Mouse (Mus musculus) intestine, postnatal 0 days (tissue): ENCODE results near the gene Sumo3. TPM values are rescaled to one million over a fixed set of nuclear protein-coding genes. Genes with fewer than 3 reads are reported as not detected.

Experiments used
- ATAC-seq: fragments of 200-750 bp; cut with Nextera tagmentation; 2 replicates; pipeline ENCODE4 v1.8.0; 2017; ENCODE audit warnings: mild to moderate bottlenecking, moderate TSS enrichment, moderate library complexity
- H3K27ac ChIP-seq: fragments of 300-500 bp; sonication (generic); 2 replicates; pipeline ENCODE4 v1.5.1; 2014; ENCODE audit warnings: mild to moderate bottlenecking, low read depth, low read length, moderate library complexity
- H3K27me3 ChIP-seq: fragments of 300-500 bp; sonication (generic); replicated peaks from 2 replicates; pipeline ENCODE4 v1.6.1; 2014; ENCODE audit warnings: low read length, mixed read lengths; ENCODE audit not compliant: control insufficient read depth, insufficient read depth
- H3K36me3 ChIP-seq: fragments of 300-500 bp; sonication (generic); 2 replicates; pipeline ENCODE4 v1.6.1; 2014; ENCODE audit warnings: mild to moderate bottlenecking, moderate library complexity; ENCODE audit not compliant: control insufficient read depth, insufficient read depth
- H3K4me1 ChIP-seq: fragments of 300-500 bp; sonication (generic); replicated peaks from 2 replicates; pipeline ENCODE4 v1.6.1; 2014; ENCODE audit warnings: antibody characterized with exemption, low read length, mixed read lengths; ENCODE audit not compliant: control insufficient read depth, insufficient read depth
- H3K4me2 ChIP-seq: fragments of 300-500 bp; sonication (generic); replicated peaks from 2 replicates; pipeline ENCODE4 v1.6.1; 2014; ENCODE audit warnings: low read depth, mild to moderate bottlenecking, moderate library complexity
- H3K4me3 ChIP-seq: fragments of 300-500 bp; sonication (generic); 2 replicates; pipeline ENCODE4 v1.5.1; 2014; ENCODE audit warnings: low read depth, low read length
- H3K9ac ChIP-seq: fragments of 300-500 bp; sonication (generic); 2 replicates; pipeline ENCODE4 v1.6.1; 2014; ENCODE audit warnings: mild to moderate bottlenecking, low read depth, low read length
- H3K9me3 ChIP-seq: fragments of 300-500 bp; sonication (generic); 2 replicates; pipeline ENCODE4 v1.6.1; 2016; ENCODE audit warnings: mixed run types; ENCODE audit not compliant: control insufficient read depth
- CTCF ChIP-seq: sonication (generic); IDR thresholded peaks from 2 replicates; pipeline ENCODE4 v1.5.1; 2016; ENCODE audit warnings: low read depth, mild to moderate bottlenecking, control low read depth, antibody characterized with exemption, moderate library complexity
- WGBS: fragments of 180-500 bp; shearing (Covaris S2); extraction: QIAGEN DNeasy Blood & Tissue Kit; methylation state at CpG from one replicate; pipeline ENCODE4 v1.1.7; 2014; 5-methylcytosine and 5-hydroxymethylcytosine counted together
- polyA plus RNA-seq: library from polyadenylated mRNA; unstranded; fragments of >200 nt; fragmentation: Nextera tagmentation; extraction: Ambion mirVana; gene quantifications from 2 replicates; pipeline ENCODE4 v1.2.1, GENCODE M21; 2015

The Sumo3 gene
- polyA plus RNA-seq, 1 experiment from 2014 or later = 256 TPM

DNA sequence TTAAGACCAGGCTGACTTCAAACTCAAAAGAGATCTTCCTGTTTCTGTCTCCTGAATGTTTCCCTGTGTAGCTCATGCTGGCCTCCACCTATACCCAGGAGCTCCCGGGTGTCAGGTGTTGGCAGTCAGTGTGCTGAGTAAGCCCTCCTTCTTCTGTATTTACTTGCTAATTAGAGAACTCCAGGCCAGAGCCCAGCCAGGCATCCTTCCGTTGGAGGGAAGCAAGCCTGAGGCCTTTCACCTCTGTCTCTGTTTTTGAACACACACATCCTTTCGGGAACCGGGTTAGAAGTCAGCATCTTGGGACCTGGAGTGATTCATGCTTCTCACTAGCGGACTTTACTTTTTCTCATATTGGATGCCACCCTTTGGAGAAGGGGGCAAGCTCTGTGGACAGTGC lies 1.5 kb downstream of the Sumo3 start:
- 49% methylated on average over 5 of the region's 5 CpGs for WGBS
- no peaks in the 10 kb centered on the region for H3K4me1 ChIP-seq
- peaks cover 25% of the 10 kb centered on the region for H3K36me3 ChIP-seq
- H3K4me2 ChIP-seq = peak overlapping the region; percentile 70
- no peaks in the 10 kb centered on the region for H3K9me3 ChIP-seq
- H3K27ac ChIP-seq = peak overlapping the region; percentile 98; the same call in 1 of the 2 replicates
- no peak for ATAC-seq
- H3K27me3 ChIP-seq = no peaks in the 10 kb centered on the region
- H3K9ac ChIP-seq = peak overlapping the region; percentile 82; the same call in 1 of the 2 replicates
- H3K4me3 ChIP-seq = peak overlapping the region; percentile 69
- no peak for TF ChIP-seq CTCF

DNA sequence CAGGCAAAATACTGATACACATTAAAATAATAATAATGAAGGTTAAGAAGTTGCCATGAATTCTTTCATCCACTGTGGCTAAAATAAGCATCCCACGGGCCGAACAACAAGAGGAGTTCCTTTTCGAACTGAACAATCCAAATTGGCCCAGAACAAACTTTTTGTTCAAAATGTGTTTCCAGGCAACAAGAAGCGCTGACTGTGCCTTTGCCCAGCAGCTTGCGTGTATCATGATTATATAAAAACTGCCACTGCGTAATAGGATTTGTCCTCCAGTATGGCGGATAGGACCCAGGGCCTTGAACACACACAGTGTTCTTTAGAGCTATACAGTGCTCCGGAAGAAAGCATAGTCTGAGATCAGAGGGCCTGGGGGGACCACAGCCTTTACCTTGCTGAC lies 2.7 kb downstream of the Sumo3 start:
- TF ChIP-seq CTCF = no peak
- Histone ChIP-seq H3K9ac (no peak overlapping the region), H3K4me3 (no peak overlapping the region), H3K9me3 (no peaks in the 10 kb centered on the region), H3K4me1 (no peaks in the 10 kb centered on the region), H3K27ac (no peak overlapping the region), H3K4me2 (no peak overlapping the region), H3K27me3 (no peaks in the 10 kb centered on the region), H3K36me3 (peaks cover 25% of the 10 kb centered on the region)
- 90% methylated on average over 8 of the region's 8 CpGs for WGBS
- no peak for ATAC-seq

DNA sequence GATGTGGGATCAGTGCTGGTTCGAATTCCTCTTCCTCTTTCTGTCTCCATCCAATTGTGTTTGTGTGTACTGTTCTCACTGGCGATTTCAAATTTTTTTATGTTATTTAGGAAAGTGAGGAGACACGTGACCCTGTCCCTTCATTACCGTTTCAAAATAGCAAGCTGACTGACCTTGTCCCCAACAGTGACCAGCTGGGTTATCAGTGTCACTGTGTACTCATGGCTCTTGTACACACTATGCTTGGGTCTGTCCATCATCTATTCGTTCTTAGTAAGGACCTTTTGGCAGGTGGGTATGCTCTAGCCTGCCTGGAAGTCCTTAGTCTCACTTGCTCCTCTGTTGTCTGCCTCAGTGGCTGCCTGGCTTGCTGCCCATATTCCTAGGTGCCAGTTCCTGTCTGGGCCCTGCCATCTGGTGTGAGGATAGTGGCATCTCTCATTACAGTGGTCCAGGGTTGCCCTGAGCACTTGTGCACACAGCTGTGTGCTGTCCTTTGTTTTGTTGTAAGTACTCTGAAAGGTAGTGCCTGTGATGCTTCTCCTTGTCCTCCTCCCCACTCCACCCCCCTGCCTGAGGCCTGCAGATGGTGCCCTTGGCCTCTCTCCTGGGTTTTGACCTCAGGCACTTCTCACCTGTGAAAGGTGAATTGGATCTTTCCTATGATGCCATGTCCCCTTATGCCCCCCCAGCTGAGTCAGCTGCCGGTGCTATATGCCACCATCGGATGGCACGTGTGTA lies 4.5 kb downstream of the Sumo3 start:
- H3K27me3 ChIP-seq = no peaks in the 10 kb centered on the region
- WGBS = 83% methylated on average over 8 of the region's 8 CpGs
- H3K9ac ChIP-seq = no peak overlapping the region
- H3K4me1 ChIP-seq = no peaks in the 10 kb centered on the region
- no peak for ATAC-seq
- no peaks in the 10 kb centered on the region for H3K9me3 ChIP-seq
- no peak overlapping the region for H3K4me3 ChIP-seq
- no peak for TF ChIP-seq CTCF
- no peak overlapping the region for H3K4me2 ChIP-seq
- no peak overlapping the region for H3K27ac ChIP-seq
- H3K36me3 ChIP-seq = peaks cover 32% of the 10 kb centered on the region

GRCm38 (mm10) chr10:77613409-77613808 lies 7.5 kb downstream of the Sumo3 start:
- ATAC-seq = peak; percentile 92
- Histone ChIP-seq H3K36me3 (peaks cover 60% of the 10 kb centered on the region), H3K9ac (no peak overlapping the region), H3K4me3 (no peak overlapping the region), H3K27ac (peak overlapping the region; percentile 81), H3K9me3 (no peaks in the 10 kb centered on the region), H3K4me1 (no peaks in the 10 kb centered on the region), H3K4me2 (peak overlapping the region; percentile 46), H3K27me3 (no peaks in the 10 kb centered on the region)
- no peak for TF ChIP-seq CTCF
- 26% methylated on average over 3 of the region's 3 CpGs for WGBS

DNA sequence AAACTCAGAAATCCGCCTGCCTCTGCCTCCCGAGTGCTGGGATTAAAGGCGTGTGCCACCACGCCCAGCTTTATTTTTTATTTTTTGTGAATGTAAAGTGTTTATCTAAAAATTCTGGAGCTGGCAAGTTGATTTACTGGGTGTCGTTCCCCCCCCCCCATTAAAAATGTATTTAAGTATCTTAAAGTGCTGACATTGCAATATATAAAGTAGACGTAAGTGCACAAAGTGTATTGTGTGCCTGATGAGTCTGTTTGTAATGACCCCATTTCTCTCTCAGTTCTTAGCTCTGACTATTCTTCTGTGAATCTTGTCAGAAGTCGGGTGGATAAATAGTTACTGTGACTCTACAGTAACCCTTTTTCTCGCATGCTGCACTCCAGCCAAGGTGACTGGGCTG lies 9.8 kb downstream of the Sumo3 start:
- ATAC-seq = no peak
- Histone ChIP-seq H3K27me3 (no peaks in the 10 kb centered on the region), H3K9ac (no peak overlapping the region), H3K9me3 (no peaks in the 10 kb centered on the region), H3K4me3 (no peak overlapping the region), H3K4me2 (no peak overlapping the region), H3K4me1 (no peaks in the 10 kb centered on the region), H3K36me3 (peaks cover 57% of the 10 kb centered on the region), H3K27ac (0 out of 2 replicates have a peak overlapping the region, but pooled peaks have one; percentile 15)
- no peak for TF ChIP-seq CTCF
- 92% methylated on average over 8 of the region's 8 CpGs for WGBS

- no peaks in the 10 kb centered on the region for H3K27me3 ChIP-seq
- peaks cover 52% of the 10 kb centered on the region for H3K36me3 ChIP-seq
- no peak overlapping the region for H3K4me2 ChIP-seq
- no peak for TF ChIP-seq CTCF
- no peak for ATAC-seq
- H3K4me3 ChIP-seq = no peak overlapping the region
- H3K27ac ChIP-seq = 0 out of 2 replicates have a peak overlapping the region, but pooled peaks have one; percentile 15
- H3K4me1 ChIP-seq = no peaks in the 10 kb centered on the region
- WGBS = 84% methylated on average over 9 of the region's 9 CpGs
- H3K9me3 ChIP-seq = no peaks in the 10 kb centered on the region
- no peak overlapping the region for H3K9ac ChIP-seq
Observed at GRCm38 (mm10) chr10:77616166-77616565, 10.3 kb downstream of the Sumo3 start.
